Mouse (Mus musculus) kidney, embryonic 16.5 days (tissue): ENCODE measurements at regions not wholly inside any gene's neighbourhood (a gene's known extent, or its start where the extent isn't known, plus 50 kb on each side); places are given as distances from the start of the nearest gene placed in this dataset.

Experiments
- ATAC-seq: fragments of 200-750 bp; cut with Nextera tagmentation; 2 replicates; pipeline ENCODE4 v1.8.0; 2017; ENCODE audit warnings: moderate TSS enrichment; ENCODE audit not compliant: low FRiP score, low TSS enrichment
- H3K27ac ChIP-seq: fragments of 300-500 bp; sonication (generic); 2 replicates; pipeline ENCODE4 v1.5.1; 2014; ENCODE audit warnings: low read length
- H3K27me3 ChIP-seq: fragments of 300-500 bp; sonication (generic); 2 replicates; pipeline ENCODE4 v1.6.1; 2014; ENCODE audit warnings: low read length, control low read depth, mixed read lengths; ENCODE audit not compliant: insufficient read depth
- H3K36me3 ChIP-seq: fragments of 300-500 bp; sonication (generic); 2 replicates; pipeline ENCODE4 v1.6.1; 2014; ENCODE audit warnings: low read length, control low read depth, mixed read lengths; ENCODE audit not compliant: insufficient read depth
- H3K4me1 ChIP-seq: fragments of 300-500 bp; sonication (generic); 2 replicates; pipeline ENCODE4 v1.6.1; 2014; ENCODE audit warnings: low read length, control low read depth, mixed read lengths; ENCODE audit not compliant: insufficient read depth
- H3K4me2 ChIP-seq: fragments of 300-500 bp; sonication (generic); replicated peaks from 2 replicates; pipeline ENCODE4 v1.6.1; 2014; ENCODE audit warnings: low read depth, low read length
- H3K4me3 ChIP-seq: fragments of 300-500 bp; sonication (generic); 2 replicates; pipeline ENCODE4 v1.5.1; 2014; ENCODE audit warnings: mild to moderate bottlenecking, low read length
- H3K9ac ChIP-seq: fragments of 300-500 bp; sonication (generic); replicated peaks from 2 replicates; pipeline ENCODE4 v1.6.1; 2014; ENCODE audit warnings: low read length
- H3K9me3 ChIP-seq: fragments of 300-500 bp; sonication (generic); 2 replicates; pipeline ENCODE4 v1.6.1; 2016; ENCODE audit warnings: low read length, control low read depth
- WGBS: fragments of 180-500 bp; shearing (Covaris S2); extraction: QIAGEN DNeasy Blood & Tissue Kit; methylation state at CpG from one replicate; pipeline ENCODE4 v1.1.7; 2014; 5-methylcytosine and 5-hydroxymethylcytosine counted together

DNA sequence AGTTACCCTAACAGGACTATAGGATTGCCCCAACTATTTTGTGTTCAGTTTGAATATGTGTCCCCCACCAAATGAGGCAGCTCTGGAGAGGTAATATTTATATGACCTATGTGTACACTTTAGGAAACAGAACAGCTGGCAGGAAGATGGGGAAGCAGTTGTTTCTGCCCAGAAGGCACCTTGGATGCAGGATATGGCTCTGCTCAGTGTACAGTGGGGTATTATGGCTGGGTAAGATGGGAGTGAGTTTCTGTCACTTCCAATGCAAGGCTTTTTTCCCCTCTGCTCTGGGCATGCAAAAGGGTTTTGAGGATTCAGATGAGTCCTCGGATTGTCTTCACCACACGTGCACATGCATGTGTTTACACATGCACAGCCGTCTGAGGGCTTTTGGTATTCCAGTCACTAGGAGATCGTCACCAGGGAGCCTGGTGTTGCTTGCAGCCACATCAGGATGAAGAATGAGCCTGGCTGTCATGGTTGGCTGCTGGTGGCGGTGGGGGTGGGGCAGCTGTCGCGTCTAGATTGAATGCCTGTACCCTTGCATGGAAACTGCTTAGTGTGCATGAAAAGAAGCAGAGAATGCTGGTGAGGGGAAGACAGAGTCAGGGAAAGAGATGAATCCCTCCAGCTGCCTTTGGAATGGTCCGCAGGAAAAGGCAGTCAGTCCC is 183.3 kb upstream of the Glra1 start:
- Histone ChIP-seq H3K9ac (no peak overlapping the region), H3K4me3 (no peak overlapping the region), H3K4me2 (no peak overlapping the region), H3K27me3 (no peaks in the 10 kb centered on the region), H3K27ac (no peak overlapping the region), H3K4me1 (peaks cover 3% of the 10 kb centered on the region; the same call in 1 of the 2 replicates), H3K36me3 (no peaks in the 10 kb centered on the region), H3K9me3 (no peaks in the 10 kb centered on the region)
- 24% methylated on average over 8 of the region's 8 CpGs for WGBS
- ATAC-seq = peak; percentile 61; the same call in 1 of the 2 replicates

- H3K4me2 ChIP-seq = no peak overlapping the region
- H3K27ac ChIP-seq = no peak overlapping the region
- no peak overlapping the region for H3K4me3 ChIP-seq
- H3K27me3 ChIP-seq = no peaks in the 10 kb centered on the region
- no peak for ATAC-seq
- H3K9me3 ChIP-seq = no peaks in the 10 kb centered on the region
- 69% methylated on average over 3 of the region's 3 CpGs for WGBS
- H3K9ac ChIP-seq = no peak overlapping the region
- H3K4me1 ChIP-seq = peaks cover 3% of the 10 kb centered on the region; the same call in 1 of the 2 replicates
- no peaks in the 10 kb centered on the region for H3K36me3 ChIP-seq
Observed at GRCm38 (mm10) chr11:55789638-55790037, 181.6 kb upstream of the Glra1 start.

DNA sequence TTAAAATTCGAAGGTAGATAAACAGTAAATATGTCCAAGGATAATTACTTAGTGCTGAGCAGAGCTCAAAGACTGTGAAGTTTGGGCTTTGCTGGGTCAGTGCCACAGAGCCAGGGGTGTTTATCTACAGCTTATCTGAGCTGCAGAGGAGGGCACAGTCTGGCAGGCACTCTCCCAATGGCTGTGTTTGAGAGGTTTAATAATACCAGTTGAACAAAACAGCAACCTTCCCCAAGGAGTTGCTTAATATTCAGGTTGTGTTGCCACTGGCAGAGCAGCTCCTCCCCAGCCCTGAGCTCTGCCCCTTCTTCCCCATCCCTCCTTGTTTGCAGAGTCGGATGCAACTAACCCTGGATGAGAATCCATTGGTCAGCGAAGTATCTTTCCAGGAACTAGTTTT is 173.0 kb upstream of the Glra1 start:
- Histone ChIP-seq H3K27ac (no peak overlapping the region), H3K4me1 (no peaks in the 10 kb centered on the region), H3K4me3 (no peak overlapping the region), H3K9me3 (no peaks in the 10 kb centered on the region), H3K36me3 (no peaks in the 10 kb centered on the region), H3K9ac (no peak overlapping the region), H3K4me2 (no peak overlapping the region), H3K27me3 (no peaks in the 10 kb centered on the region)
- ATAC-seq = no peak
- 80% methylated on average over 3 of the region's 3 CpGs for WGBS

- Histone ChIP-seq H3K9ac (no peak overlapping the region), H3K4me2 (no peak overlapping the region), H3K4me3 (no peak overlapping the region), H3K9me3 (no peaks in the 10 kb centered on the region), H3K4me1 (no peaks in the 10 kb centered on the region), H3K36me3 (no peaks in the 10 kb centered on the region), H3K27me3 (no peaks in the 10 kb centered on the region), H3K27ac (no peak overlapping the region)
- ATAC-seq = no peak
- 73% methylated on average over 2 of the region's 2 CpGs for WGBS
Observed at GRCm38 (mm10) chr11:55780011-55780410, 172.0 kb upstream of the Glra1 start.

GRCm38 (mm10) chr11:55773283-55773682 is 165.3 kb upstream of the Glra1 start:
- no peak overlapping the region for H3K4me2 ChIP-seq
- H3K9ac ChIP-seq = no peak overlapping the region
- no peak for ATAC-seq
- H3K27ac ChIP-seq = no peak overlapping the region
- H3K4me3 ChIP-seq = no peak overlapping the region
- H3K36me3 ChIP-seq = no peaks in the 10 kb centered on the region
- no peaks in the 10 kb centered on the region for H3K27me3 ChIP-seq
- 67% methylated on average over 1 of the region's 1 CpGs for WGBS
- H3K4me1 ChIP-seq = no peaks in the 10 kb centered on the region
- no peaks in the 10 kb centered on the region for H3K9me3 ChIP-seq

GRCm38 (mm10) chr11:55772538-55772937 is 164.5 kb upstream of the Glra1 start:
- no peak overlapping the region for H3K9ac ChIP-seq
- no peaks in the 10 kb centered on the region for H3K9me3 ChIP-seq
- WGBS = 50% methylated on average over 5 of the region's 5 CpGs
- H3K4me1 ChIP-seq = no peaks in the 10 kb centered on the region
- ATAC-seq = no peak
- H3K4me3 ChIP-seq = no peak overlapping the region
- no peaks in the 10 kb centered on the region for H3K27me3 ChIP-seq
- no peak overlapping the region for H3K4me2 ChIP-seq
- no peak overlapping the region for H3K27ac ChIP-seq
- H3K36me3 ChIP-seq = no peaks in the 10 kb centered on the region

DNA sequence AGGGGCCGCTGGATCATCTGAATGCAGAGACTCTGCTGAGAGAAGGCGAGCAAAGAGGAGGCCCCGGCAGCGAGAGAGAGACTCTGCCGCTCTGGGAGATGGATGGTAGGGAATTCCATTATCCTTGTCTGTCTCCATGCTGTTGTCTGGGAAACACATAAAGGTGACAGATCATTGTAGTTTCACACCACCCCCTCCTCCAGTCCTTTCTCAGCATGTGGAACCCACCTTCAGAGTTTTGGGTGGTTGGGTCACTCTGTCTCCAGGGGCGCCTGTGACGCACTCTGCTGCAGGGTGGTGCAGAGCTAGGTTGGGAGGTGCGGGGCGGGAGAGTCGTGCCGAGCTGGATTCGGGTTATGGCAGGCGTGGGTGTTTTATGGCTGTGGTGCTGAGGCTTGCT is 164.1 kb upstream of the Glra1 start:
- Histone ChIP-seq H3K4me2 (no peak overlapping the region), H3K9ac (no peak overlapping the region), H3K36me3 (no peaks in the 10 kb centered on the region), H3K4me1 (no peaks in the 10 kb centered on the region), H3K27ac (no peak overlapping the region), H3K4me3 (no peak overlapping the region), H3K9me3 (no peaks in the 10 kb centered on the region), H3K27me3 (no peaks in the 10 kb centered on the region)
- no peak for ATAC-seq
- WGBS = 52% methylated on average over 13 of the region's 13 CpGs

DNA sequence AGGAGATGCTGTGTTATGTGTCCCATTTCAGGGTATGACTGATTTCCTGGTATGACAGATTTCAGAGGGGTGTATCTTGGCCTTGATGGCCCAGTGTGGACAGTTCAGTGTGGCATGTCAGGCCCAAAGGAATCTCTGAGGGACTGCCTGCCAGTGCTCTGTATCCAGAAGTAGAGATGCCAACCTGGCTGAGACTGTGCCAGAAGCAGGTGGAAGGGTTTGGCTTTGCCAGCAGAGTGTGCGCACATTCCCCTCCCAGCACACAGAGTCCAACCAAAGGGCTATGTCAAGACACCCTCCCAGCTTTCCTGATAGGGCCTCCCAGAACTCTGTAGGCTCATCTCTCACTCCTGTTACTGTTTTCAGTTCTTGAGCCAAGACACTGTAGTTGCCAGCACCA is 156.8 kb upstream of the Glra1 start:
- Histone ChIP-seq H3K27ac (no peak overlapping the region), H3K4me3 (no peak overlapping the region), H3K9me3 (no peaks in the 10 kb centered on the region), H3K27me3 (no peaks in the 10 kb centered on the region), H3K4me1 (no peaks in the 10 kb centered on the region), H3K9ac (no peak overlapping the region), H3K36me3 (no peaks in the 10 kb centered on the region), H3K4me2 (no peak overlapping the region)
- no peak for ATAC-seq
- WGBS = 100% methylated on average over 1 of the region's 1 CpGs
